Mouse (Mus musculus) ES-E14 (cell line): ENCODE results near the gene Mecr.

Source experiments
- CHD2 ChIP-seq: IDR thresholded peaks from 2 replicates; pipeline ENCODE4 v1.6.1; 2014; ENCODE audit warnings: mild to moderate bottlenecking, low read depth, low read length, inconsistent platforms
- HCFC1 ChIP-seq: IDR thresholded peaks from 2 replicates; pipeline ENCODE4 v1.6.1; 2012; ENCODE audit warnings: low read length, inconsistent platforms, borderline replicate concordance; ENCODE audit not compliant: insufficient read depth
- ZC3H11A ChIP-seq: IDR thresholded peaks from 2 replicates; pipeline ENCODE4 v1.6.1; 2012; ENCODE audit warnings: low read depth, mild to moderate bottlenecking, inconsistent platforms, low read length, borderline replicate concordance
- ZNF384 ChIP-seq: IDR thresholded peaks from 2 replicates; pipeline ENCODE4 v1.6.1; 2012; ENCODE audit warnings: low read depth, low read length, inconsistent platforms

GRCm38 (mm10) chr4:131813798-131814197 lies 29.5 kb upstream of the Mecr start:
- TF ChIP-seq HCFC1, result no peak
- TF ChIP-seq ZNF384, result no peak
- TF ChIP-seq ZC3H11A, result no peak
- TF ChIP-seq CHD2, result no peak
